Mouse (Mus musculus): ENCODE data around the gene 6430628N08Rik. TPM values are rescaled to one million over a fixed set of nuclear protein-coding genes. Genes with fewer than 3 reads are reported as not detected.

Gene 6430628N08Rik
- polyA plus RNA-seq, 1 experiment from 2014 or later, result not detected

GRCm38 (mm10) chr4:115857293-115857883 lies 33.1 kb upstream of the 6430628N08Rik start:
- no peaks in the 10 kb centered on the region for H3K27me3 ChIP-seq (replicated peaks)
- no peak overlapping the region for H3K4me2 ChIP-seq (replicated peaks)
- H3K36me3 ChIP-seq, result peaks cover 22% of the 10 kb centered on the region
- no peak overlapping the region for H3K4me3 ChIP-seq
- H3K27ac ChIP-seq, result no peak overlapping the region
- no peak overlapping the region for H3K9ac ChIP-seq
- H3K4me1 ChIP-seq, result peaks cover 16% of the 10 kb centered on the region
- H3K9me3 ChIP-seq, result no peaks in the 10 kb centered on the region
- ATAC-seq (ENCODE audit: low FRiP score, low read depth), result no peak
- 84% methylated on average over 9 of the region's 9 CpGs for WGBS

GRCm38 (mm10) chr4:115863352-115863751 lies 27.1 kb upstream of the 6430628N08Rik start:
- no peak overlapping the region for H3K4me2 ChIP-seq (replicated peaks)
- H3K36me3 ChIP-seq, result peaks cover 20% of the 10 kb centered on the region
- no peak overlapping the region for H3K27ac ChIP-seq
- ATAC-seq (ENCODE audit: low FRiP score, low read depth), result no peak
- WGBS, result 36% methylated on average over 7 of the region's 7 CpGs
- H3K9ac ChIP-seq, result no peak overlapping the region
- no peaks in the 10 kb centered on the region for H3K27me3 ChIP-seq (replicated peaks)
- H3K4me3 ChIP-seq, result no peak overlapping the region
- H3K4me1 ChIP-seq, result peaks cover 11% of the 10 kb centered on the region
- H3K9me3 ChIP-seq, result no peaks in the 10 kb centered on the region

GRCm38 (mm10) chr4:115863880-115864279 lies 26.6 kb upstream of the 6430628N08Rik start:
- peaks cover 19% of the 10 kb centered on the region for H3K36me3 ChIP-seq
- H3K27me3 ChIP-seq (replicated peaks), result no peaks in the 10 kb centered on the region
- no peak overlapping the region for H3K9ac ChIP-seq
- 15% methylated on average over 10 of the region's 10 CpGs for WGBS
- no peak overlapping the region for H3K4me2 ChIP-seq (replicated peaks)
- no peak overlapping the region for H3K27ac ChIP-seq
- H3K4me1 ChIP-seq, result peaks cover 11% of the 10 kb centered on the region
- no peaks in the 10 kb centered on the region for H3K9me3 ChIP-seq
- H3K4me3 ChIP-seq, result no peak overlapping the region
- peak; percentile 75 for ATAC-seq (ENCODE audit: low FRiP score, low read depth)

GRCm38 (mm10) chr4:115869512-115870210 lies 20.8 kb upstream of the 6430628N08Rik start:
- Histone ChIP-seq H3K27me3 (replicated peaks) (no peaks in the 10 kb centered on the region), H3K4me1 (peaks cover 11% of the 10 kb centered on the region; the same call in 1 of the 2 replicates), H3K4me3 (no peak overlapping the region), H3K9ac (no peak overlapping the region), H3K4me2 (replicated peaks) (no peak overlapping the region), H3K36me3 (peaks cover 17% of the 10 kb centered on the region), H3K9me3 (no peaks in the 10 kb centered on the region), H3K27ac (no peak overlapping the region)
- 20% methylated on average over 16 of the region's 16 CpGs for WGBS
- no peak for ATAC-seq (ENCODE audit: low FRiP score, low read depth)

DNA sequence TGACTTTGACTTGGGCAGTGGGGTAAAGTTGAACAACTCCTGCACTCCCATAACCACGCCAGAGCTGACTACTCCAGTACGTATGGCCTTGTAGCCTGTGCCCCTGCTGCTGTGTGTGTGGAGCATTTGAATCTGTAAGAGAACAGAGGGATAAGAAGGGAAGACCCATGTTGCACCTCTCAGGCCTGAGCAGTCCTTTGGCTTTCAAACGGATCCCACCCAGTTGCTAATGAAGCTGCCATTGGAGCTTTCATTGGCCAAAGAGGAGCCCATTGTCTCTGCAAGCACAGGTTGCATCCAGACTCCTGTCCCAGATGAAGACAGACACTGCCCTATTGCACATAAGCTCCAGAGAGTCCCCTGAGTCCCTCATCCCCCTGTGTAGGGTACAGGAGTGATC lies 17.2 kb upstream of the 6430628N08Rik start:
- Histone ChIP-seq H3K9ac (no peak overlapping the region), H3K36me3 (peaks cover 25% of the 10 kb centered on the region)

DNA sequence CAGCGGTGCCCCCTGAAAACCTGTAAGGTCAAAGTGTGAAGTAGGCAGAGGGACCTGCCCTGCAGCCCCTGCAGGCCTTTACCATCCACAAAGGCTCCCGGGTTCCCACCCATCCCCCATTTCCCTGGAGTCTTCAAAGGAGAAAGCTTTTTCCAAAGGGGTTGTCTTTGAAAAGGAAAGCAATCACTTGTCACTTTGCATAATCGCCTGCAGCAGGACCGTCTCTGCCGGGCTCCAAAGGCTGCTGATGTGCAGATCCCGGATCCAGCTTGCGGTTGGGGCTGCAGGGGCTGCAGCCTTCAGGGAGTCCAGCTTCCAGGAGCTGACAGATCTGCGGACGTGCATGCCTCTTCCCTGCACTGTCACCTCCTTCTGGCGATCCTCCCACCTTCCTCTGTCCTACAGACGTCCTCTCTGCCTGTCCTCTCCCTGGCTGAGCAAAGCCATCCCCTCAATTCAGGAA lies 12.2 kb upstream of the 6430628N08Rik start:
- H3K4me2 ChIP-seq (replicated peaks), result peak overlapping the region; percentile 48
- H3K4me1 ChIP-seq, result peaks cover 43% of the 10 kb centered on the region
- H3K36me3 ChIP-seq, result peaks cover 22% of the 10 kb centered on the region
- no peaks in the 10 kb centered on the region; the same call in 1 of the 2 replicates for H3K27me3 ChIP-seq (replicated peaks)
- H3K9ac ChIP-seq, result peak overlapping the region; percentile 14; the same call in 1 of the 2 replicates
- H3K9me3 ChIP-seq, result no peaks in the 10 kb centered on the region
- H3K4me3 ChIP-seq, result no peak overlapping the region
- WGBS, result 2% methylated on average over 11 of the region's 11 CpGs
- no peak overlapping the region; the same call in 1 of the 2 replicates for H3K27ac ChIP-seq
- peak; percentile 48 for ATAC-seq (ENCODE audit: low FRiP score, low read depth)

More for the DNA sequence above, 17.2 kb upstream of the 6430628N08Rik start:
- Histone ChIP-seq H3K9me3 (no peaks in the 10 kb centered on the region), H3K4me1 (peaks cover 23% of the 10 kb centered on the region), H3K27ac (no peak overlapping the region), H3K4me2 (replicated peaks) (no peak overlapping the region), H3K27me3 (replicated peaks) (no peaks in the 10 kb centered on the region; the same call in 1 of the 2 replicates), H3K4me3 (no peak overlapping the region)
- no peak for ATAC-seq (ENCODE audit: low FRiP score, low read depth)
- 82% methylated on average over 3 of the region's 3 CpGs for WGBS

DNA sequence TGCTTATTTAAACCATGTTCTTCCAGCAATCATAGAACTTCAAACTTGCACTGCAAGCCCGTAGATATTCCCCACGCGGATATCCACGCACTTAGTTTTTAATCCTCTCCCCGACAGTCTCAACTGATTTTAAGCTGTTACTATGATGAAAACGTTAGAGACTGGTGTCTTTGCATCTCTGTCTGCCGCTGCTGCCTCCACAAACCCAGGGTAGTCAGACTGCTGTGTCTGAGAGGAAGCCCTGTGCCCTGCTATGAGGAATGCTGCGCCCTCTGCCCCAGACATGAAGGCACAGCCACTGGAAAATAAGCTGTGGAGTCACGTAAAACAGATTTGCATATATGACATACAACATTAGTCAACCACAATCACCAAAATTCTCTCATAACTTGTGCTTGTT lies 11.6 kb upstream of the 6430628N08Rik start:
- H3K27ac ChIP-seq, result no peak overlapping the region
- ATAC-seq (ENCODE audit: low FRiP score, low read depth), result no peak
- no peak overlapping the region for H3K9ac ChIP-seq
- H3K4me1 ChIP-seq, result peaks cover 43% of the 10 kb centered on the region
- WGBS, result 39% methylated on average over 9 of the region's 9 CpGs
- H3K27me3 ChIP-seq (replicated peaks), result no peaks in the 10 kb centered on the region; the same call in 1 of the 2 replicates
- peaks cover 17% of the 10 kb centered on the region for H3K36me3 ChIP-seq
- peak overlapping the region; percentile 48 for H3K4me2 ChIP-seq (replicated peaks)
- no peaks in the 10 kb centered on the region for H3K9me3 ChIP-seq
- H3K4me3 ChIP-seq, result no peak overlapping the region

DNA sequence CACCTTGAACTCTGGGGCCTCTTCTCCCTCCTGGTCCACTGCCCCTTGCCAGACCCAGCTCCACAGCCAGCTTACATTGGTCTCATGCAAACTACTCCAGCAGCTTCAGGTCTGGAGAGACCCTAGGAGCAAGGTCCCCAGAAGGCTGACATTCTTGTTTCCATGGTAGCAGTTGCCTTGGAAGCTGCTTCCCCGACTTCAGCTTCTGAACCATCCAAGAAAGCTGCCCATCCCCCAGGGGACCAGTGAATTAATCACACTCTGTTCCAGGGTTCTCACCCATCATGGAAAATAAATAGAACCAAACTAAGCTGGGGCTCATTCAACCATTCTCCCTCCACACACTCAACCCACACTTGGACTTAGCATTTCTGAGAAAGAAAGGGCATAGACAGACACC lies 9.3 kb upstream of the 6430628N08Rik start:
- Histone ChIP-seq H3K27me3 (replicated peaks) (no peaks in the 10 kb centered on the region; the same call in 1 of the 2 replicates), H3K36me3 (no peaks in the 10 kb centered on the region), H3K27ac (no peak overlapping the region), H3K9ac (no peak overlapping the region), H3K4me1 (peaks cover 43% of the 10 kb centered on the region), H3K4me2 (replicated peaks) (0 out of 2 replicates have a peak overlapping the region, but pooled peaks have one; percentile 2), H3K9me3 (no peaks in the 10 kb centered on the region), H3K4me3 (no peak overlapping the region)
- 5% methylated on average over 1 of the region's 1 CpGs for WGBS
- 0 out of 2 replicates have a peak, but pooled peaks have one; percentile 6 for ATAC-seq (ENCODE audit: low FRiP score, low read depth)

- no peaks in the 10 kb centered on the region for H3K9me3 ChIP-seq
Observed at GRCm38 (mm10) chr4:115882195-115882594, 8.3 kb upstream of the 6430628N08Rik start.

GRCm38 (mm10) chr4:115884022-115884421 lies 6.4 kb upstream of the 6430628N08Rik start, which contains the start of gene Kncn:
Gene Kncn, plus strand, starts transcription at chr4:115884400.
- H3K36me3 ChIP-seq, result no peaks in the 10 kb centered on the region
- H3K27me3 ChIP-seq (replicated peaks), result peaks cover under 1% of the 10 kb centered on the region; the same call in 1 of the 2 replicates
- peaks cover 24% of the 10 kb centered on the region for H3K4me1 ChIP-seq
- no peak within 1 kb of the TSS for H3K27ac ChIP-seq
- no peak within 1 kb of the TSS for H3K4me3 ChIP-seq
- WGBS, result 71% methylated on average over 6 of the region's 6 CpGs
- ATAC-seq (ENCODE audit: low FRiP score, low read depth), result no peak
- no peak within 1 kb of the TSS for H3K4me2 ChIP-seq (replicated peaks)
- no peaks in the 10 kb centered on the region for H3K9me3 ChIP-seq
- no peak within 1 kb of the TSS for H3K9ac ChIP-seq

More at GRCm38 (mm10) chr4:115882195-115882594, 8.3 kb upstream of the 6430628N08Rik start:
- Histone ChIP-seq H3K9ac (no peak overlapping the region), H3K4me3 (no peak overlapping the region), H3K4me2 (replicated peaks) (no peak overlapping the region), H3K27me3 (replicated peaks) (no peaks in the 10 kb centered on the region; the same call in 1 of the 2 replicates), H3K4me1 (peaks cover 43% of the 10 kb centered on the region), H3K36me3 (no peaks in the 10 kb centered on the region), H3K27ac (no peak overlapping the region)
- 63% methylated on average over 4 of the region's 4 CpGs for WGBS
- ATAC-seq (ENCODE audit: low FRiP score, low read depth), result no peak

DNA sequence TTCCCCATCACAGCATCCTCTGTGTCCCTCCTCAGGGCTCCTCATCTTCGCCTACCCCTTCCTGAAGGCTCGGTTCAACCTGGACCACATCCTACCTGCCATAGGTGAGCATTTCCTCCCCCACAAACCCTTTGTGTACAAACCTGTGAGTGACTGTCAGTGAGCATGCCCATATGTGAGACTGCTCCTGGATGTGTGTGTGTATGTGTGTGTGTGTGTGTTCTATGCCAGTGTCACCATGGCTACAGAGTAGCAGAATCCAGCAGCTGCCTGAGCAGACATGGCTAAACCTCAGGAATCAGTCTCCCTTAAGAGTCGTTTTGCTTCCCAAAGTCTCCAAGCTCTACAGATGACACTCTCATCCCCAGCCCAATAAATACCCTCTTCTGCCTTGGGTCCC lies 4.6 kb upstream of the 6430628N08Rik start:
- ATAC-seq (ENCODE audit: low FRiP score, low read depth), result no peak
- H3K4me3 ChIP-seq, result no peak overlapping the region
- H3K27ac ChIP-seq, result no peak overlapping the region
- H3K4me2 ChIP-seq (replicated peaks), result no peak overlapping the region
- no peak overlapping the region for H3K9ac ChIP-seq
- H3K4me1 ChIP-seq, result peaks cover 25% of the 10 kb centered on the region
- no peaks in the 10 kb centered on the region for H3K36me3 ChIP-seq
- no peaks in the 10 kb centered on the region for H3K9me3 ChIP-seq
- H3K27me3 ChIP-seq (replicated peaks), result peaks cover 19% of the 10 kb centered on the region
- 86% methylated on average over 3 of the region's 3 CpGs for WGBS

DNA sequence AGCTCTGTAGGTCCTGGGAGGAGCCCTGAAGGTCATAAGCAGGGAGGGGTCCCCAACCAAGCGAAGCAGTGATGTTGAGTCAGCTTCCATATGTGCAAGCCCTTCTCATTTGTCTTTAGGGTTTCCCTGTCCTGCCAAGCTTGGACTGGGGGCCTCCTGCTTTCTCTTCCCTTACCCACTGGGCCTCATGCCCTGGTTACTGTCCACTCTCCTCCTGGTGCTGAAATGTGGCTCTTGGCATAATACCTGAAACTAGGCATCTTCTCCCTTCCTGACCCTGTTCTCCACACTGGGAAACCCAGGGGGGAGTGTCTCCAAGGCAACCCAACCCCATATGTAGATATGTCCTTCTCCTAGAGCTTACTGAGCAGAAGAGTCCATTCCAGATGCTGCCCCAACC lies 3.6 kb upstream of the 6430628N08Rik start:
- no peak overlapping the region for H3K27ac ChIP-seq
- no peak for ATAC-seq (ENCODE audit: low FRiP score, low read depth)
- H3K36me3 ChIP-seq, result no peaks in the 10 kb centered on the region
- H3K27me3 ChIP-seq (replicated peaks), result peaks cover 29% of the 10 kb centered on the region
- H3K4me2 ChIP-seq (replicated peaks), result no peak overlapping the region
- H3K9me3 ChIP-seq, result no peaks in the 10 kb centered on the region
- H3K4me1 ChIP-seq, result peaks cover 17% of the 10 kb centered on the region
- 38% methylated on average over 1 of the region's 1 CpGs for WGBS
- no peak overlapping the region for H3K9ac ChIP-seq
- H3K4me3 ChIP-seq, result no peak overlapping the region
